Mouse (Mus musculus): ENCODE measurements around the gene Rara. TPM values are rescaled to one million over a fixed set of nuclear protein-coding genes. Genes with fewer than 3 reads are reported as not detected.

Rara gene
- polyA plus RNA-seq, 1 experiment, result 31.9 TPM

GRCm38 (mm10) chr11:98950484-98950883 is 22.9 kb downstream of the Rara start:
- peaks cover 72% of the 10 kb centered on the region for H3K79me3 ChIP-seq (ENCODE audit: low read depth)
- H3K4me3 ChIP-seq (ENCODE audit: insufficient read depth, poor library complexity, severe bottlenecking), result peak overlapping the region; percentile 6
- TF ChIP-seq MAX (IDR thresholded peaks at IDR 0.05) (no peak), FOSL1 (IDR thresholded peaks at IDR 0.05; ENCODE audit: insufficient read depth, low read length, poor library complexity, severe bottlenecking) (no peak)
- H3ac ChIP-seq (ENCODE audit: control insufficient read depth, insufficient read length, low read depth), result no peak overlapping the region
- peaks cover 100% of the 10 kb centered on the region for H3K79me2 ChIP-seq (ENCODE audit: control insufficient read depth, insufficient read depth)
- peaks cover 29% of the 10 kb centered on the region for H3K36me3 ChIP-seq (ENCODE audit: control insufficient read depth, insufficient read depth)
- no peaks in the 10 kb centered on the region for H3K27me3 ChIP-seq (ENCODE audit: control insufficient read depth, insufficient read depth, insufficient read length)

DNA sequence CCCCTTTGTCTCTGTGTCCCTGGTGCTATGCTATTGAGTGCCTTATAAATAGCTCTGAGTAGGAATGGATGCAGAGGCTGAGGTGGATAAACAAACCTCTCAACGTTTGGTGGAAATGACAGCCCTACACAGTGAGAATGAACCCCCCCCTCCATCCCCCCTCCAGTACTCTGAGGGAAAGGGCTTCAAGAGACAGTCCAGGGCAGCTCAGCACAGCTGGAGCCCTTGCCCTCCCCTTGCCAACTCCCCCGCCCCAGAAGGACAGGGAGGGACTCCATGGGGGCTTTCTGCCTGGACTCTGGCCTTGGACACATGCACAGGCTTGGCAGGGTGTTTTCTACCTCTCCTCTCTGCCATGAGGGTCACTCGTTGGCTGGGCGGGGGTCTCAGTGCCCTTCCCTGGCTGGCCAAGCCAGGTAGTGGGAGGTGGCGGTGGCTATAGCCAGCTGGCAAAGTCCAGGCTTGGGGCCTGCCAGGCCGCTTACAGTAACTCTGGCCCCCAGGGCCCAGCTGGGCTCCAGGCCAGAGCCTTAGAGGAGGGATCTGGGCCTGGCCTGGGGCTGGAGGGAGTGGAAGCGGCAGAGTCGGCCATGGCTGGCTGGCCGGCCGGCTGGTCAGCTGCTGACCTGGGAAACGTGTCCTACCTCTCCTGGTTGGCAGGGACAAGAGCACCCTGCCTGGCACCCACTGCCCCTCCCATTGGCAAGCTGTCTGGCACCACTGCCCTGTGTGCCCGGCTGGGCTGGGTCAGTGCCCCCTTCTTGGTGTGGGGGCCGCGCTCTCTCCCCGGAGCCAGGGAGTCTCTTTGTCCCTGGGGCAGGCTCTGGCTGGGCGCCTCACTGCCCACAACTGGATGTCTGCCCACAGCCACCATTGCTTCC is 23.6 kb downstream of the Rara start:
- Histone ChIP-seq H3K4me3 (ENCODE audit: insufficient read depth, poor library complexity, severe bottlenecking) (no peak overlapping the region), H3K36me3 (ENCODE audit: control insufficient read depth, insufficient read depth) (peaks cover 33% of the 10 kb centered on the region), H3K27me3 (ENCODE audit: control insufficient read depth, insufficient read depth, insufficient read length) (no peaks in the 10 kb centered on the region), H3ac (ENCODE audit: control insufficient read depth, insufficient read length, low read depth) (peak overlapping the region; percentile 66), H3K79me2 (ENCODE audit: control insufficient read depth, insufficient read depth) (peaks cover 100% of the 10 kb centered on the region), H3K79me3 (ENCODE audit: low read depth) (peaks cover 68% of the 10 kb centered on the region)
- TF ChIP-seq MYOD1 (IDR thresholded peaks at IDR 0.05; ENCODE audit: control insufficient read depth, insufficient read length, low read depth) (no peak), USF1 (IDR thresholded peaks at IDR 0.05; ENCODE audit: low read depth) (no peak), MYOG (IDR thresholded peaks at IDR 0.05; ENCODE audit: control insufficient read depth, extremely low read depth, insufficient read length) (no peak), CEBPB (IDR thresholded peaks at IDR 0.05; ENCODE audit: low read depth) (no peak), MAX (IDR thresholded peaks at IDR 0.05) (no peak), CTCF (IDR thresholded peaks at IDR 0.05; ENCODE audit: control insufficient read depth, insufficient read depth, insufficient read length) (no peak), FOSL1 (IDR thresholded peaks at IDR 0.05; ENCODE audit: insufficient read depth, low read length, poor library complexity, severe bottlenecking) (no peak)

DNA sequence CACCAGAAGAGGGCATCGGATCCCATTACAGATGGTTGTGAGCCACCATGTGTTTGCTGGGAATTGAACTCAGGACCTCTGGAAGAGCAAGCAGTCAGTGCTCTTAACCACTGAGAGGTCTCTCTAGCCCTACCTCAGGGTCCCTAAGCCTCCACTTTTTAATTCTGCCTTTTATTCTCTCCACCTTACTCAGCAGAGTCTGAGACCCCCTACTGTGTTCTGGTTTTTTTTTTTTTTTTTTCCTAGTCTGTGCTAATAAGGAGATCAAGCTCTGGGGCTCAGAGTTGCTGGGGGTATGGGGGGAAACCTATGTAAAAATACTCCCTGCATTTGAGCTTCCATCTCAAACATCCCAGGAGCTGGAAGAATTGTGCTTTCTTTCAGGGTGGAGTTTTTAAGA is 24.5 kb downstream of the Rara start:
- no peak overlapping the region for H3ac ChIP-seq (ENCODE audit: control insufficient read depth, insufficient read length, low read depth)
- no peaks in the 10 kb centered on the region for H3K27me3 ChIP-seq (ENCODE audit: control insufficient read depth, insufficient read depth, insufficient read length)
- H3K79me3 ChIP-seq (ENCODE audit: low read depth), result peaks cover 66% of the 10 kb centered on the region
- H3K36me3 ChIP-seq (ENCODE audit: control insufficient read depth, insufficient read depth), result peaks cover 41% of the 10 kb centered on the region
- TF ChIP-seq MAX (IDR thresholded peaks at IDR 0.05), result no peak
- no peak for TF ChIP-seq CEBPB (IDR thresholded peaks at IDR 0.05; ENCODE audit: low read depth)
- no peak for TF ChIP-seq CTCF (IDR thresholded peaks at IDR 0.05; ENCODE audit: control insufficient read depth, insufficient read depth, insufficient read length)
- no peak for TF ChIP-seq MYOG (IDR thresholded peaks at IDR 0.05; ENCODE audit: control insufficient read depth, extremely low read depth, insufficient read length)
- no peak overlapping the region for H3K4me3 ChIP-seq (ENCODE audit: insufficient read depth, poor library complexity, severe bottlenecking)
- H3K79me2 ChIP-seq (ENCODE audit: control insufficient read depth, insufficient read depth), result peaks cover 100% of the 10 kb centered on the region

GRCm38 (mm10) chr11:98952736-98953135 is 25.1 kb downstream of the Rara start:
- Histone ChIP-seq H3K27me3 (ENCODE audit: control insufficient read depth, insufficient read depth, insufficient read length) (no peaks in the 10 kb centered on the region), H3K4me3 (ENCODE audit: insufficient read depth, poor library complexity, severe bottlenecking) (no peak overlapping the region), H3K79me2 (ENCODE audit: control insufficient read depth, insufficient read depth) (peaks cover 99% of the 10 kb centered on the region), H3K79me3 (ENCODE audit: low read depth) (peaks cover 64% of the 10 kb centered on the region), H3K36me3 (ENCODE audit: control insufficient read depth, insufficient read depth) (peaks cover 41% of the 10 kb centered on the region), H3ac (ENCODE audit: control insufficient read depth, insufficient read length, low read depth) (no peak overlapping the region)
- TF ChIP-seq CEBPB (IDR thresholded peaks at IDR 0.05; ENCODE audit: low read depth) (no peak), MAX (IDR thresholded peaks at IDR 0.05) (no peak), USF1 (IDR thresholded peaks at IDR 0.05; ENCODE audit: low read depth) (no peak)

GRCm38 (mm10) chr11:98953361-98953760 is 25.7 kb downstream of the Rara start:
- peaks cover 58% of the 10 kb centered on the region for H3K79me3 ChIP-seq (ENCODE audit: low read depth)
- no peak overlapping the region for H3ac ChIP-seq (ENCODE audit: control insufficient read depth, insufficient read length, low read depth)
- H3K4me3 ChIP-seq (ENCODE audit: insufficient read depth, poor library complexity, severe bottlenecking), result no peak overlapping the region
- no peaks in the 10 kb centered on the region for H3K27me3 ChIP-seq (ENCODE audit: control insufficient read depth, insufficient read depth, insufficient read length)
- no peak for TF ChIP-seq MYOD1 (IDR thresholded peaks at IDR 0.05; ENCODE audit: control insufficient read depth, insufficient read length, low read depth)
- no peak for TF ChIP-seq FOSL1 (IDR thresholded peaks at IDR 0.05; ENCODE audit: insufficient read depth, low read length, poor library complexity, severe bottlenecking)
- peaks cover 43% of the 10 kb centered on the region for H3K36me3 ChIP-seq (ENCODE audit: control insufficient read depth, insufficient read depth)
- peaks cover 99% of the 10 kb centered on the region for H3K79me2 ChIP-seq (ENCODE audit: control insufficient read depth, insufficient read depth)

DNA sequence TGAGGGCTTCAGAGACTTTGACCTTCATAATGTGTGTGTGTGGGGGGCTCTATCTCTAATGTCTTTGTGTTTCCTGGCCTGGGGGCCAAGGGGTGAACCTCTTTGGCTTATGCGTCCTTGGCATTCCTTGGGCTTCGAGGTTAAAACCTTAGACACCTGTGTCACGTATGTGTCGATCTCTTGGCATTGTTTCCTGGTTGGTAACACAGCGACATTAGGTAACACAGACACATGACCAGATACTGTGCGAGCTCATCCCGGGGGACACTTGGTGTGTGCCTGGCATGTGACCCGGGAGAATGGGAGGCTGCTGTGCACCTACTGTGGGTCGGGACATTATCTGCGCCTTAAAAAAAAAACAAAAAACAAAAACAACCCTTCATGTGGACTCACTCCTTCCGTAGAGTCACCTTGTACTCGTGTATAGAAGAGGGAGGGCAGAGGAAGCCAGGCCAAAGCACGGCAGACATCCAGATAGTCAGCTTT is 26.3 kb downstream of the Rara start:
- no peak for TF ChIP-seq FOSL1 (IDR thresholded peaks at IDR 0.05; ENCODE audit: insufficient read depth, low read length, poor library complexity, severe bottlenecking)
- no peak for TF ChIP-seq MYOD1 (IDR thresholded peaks at IDR 0.05; ENCODE audit: control insufficient read depth, insufficient read length, low read depth)
- no peak for TF ChIP-seq USF1 (IDR thresholded peaks at IDR 0.05; ENCODE audit: low read depth)
- no peak for TF ChIP-seq CTCF (IDR thresholded peaks at IDR 0.05; ENCODE audit: control insufficient read depth, insufficient read depth, insufficient read length)
- TF ChIP-seq MYOG (IDR thresholded peaks at IDR 0.05; ENCODE audit: control insufficient read depth, extremely low read depth, insufficient read length), result no peak
- no peak for TF ChIP-seq MAX (IDR thresholded peaks at IDR 0.05)
- TF ChIP-seq CEBPB (IDR thresholded peaks at IDR 0.05; ENCODE audit: low read depth), result no peak
- peaks cover 99% of the 10 kb centered on the region for H3K79me2 ChIP-seq (ENCODE audit: control insufficient read depth, insufficient read depth)
- H3ac ChIP-seq (ENCODE audit: control insufficient read depth, insufficient read length, low read depth), result peak overlapping the region; percentile 7
- peaks cover 43% of the 10 kb centered on the region for H3K36me3 ChIP-seq (ENCODE audit: control insufficient read depth, insufficient read depth)
- H3K27me3 ChIP-seq (ENCODE audit: control insufficient read depth, insufficient read depth, insufficient read length), result no peaks in the 10 kb centered on the region
- H3K4me3 ChIP-seq (ENCODE audit: insufficient read depth, poor library complexity, severe bottlenecking), result no peak overlapping the region
- H3K79me3 ChIP-seq (ENCODE audit: low read depth), result peaks cover 54% of the 10 kb centered on the region

All from C2C12 (cell line).